Mouse (Mus musculus) stomach, postnatal 0 days (tissue): Measurements from ENCODE around the gene Gm13697.
"Not testable (repeated sequence)": the region's sequence is repeated elsewhere in the genome, so short reads cannot be mapped to it uniquely, and the experiment has no call there.

Source experiments
- CTCF ChIP-seq: IDR thresholded peaks from 2 replicates; pipeline ENCODE4 v1.5.1; 2016; ENCODE audit warnings: antibody characterized with exemption, low read depth, mild to moderate bottlenecking, moderate library complexity
- EP300 ChIP-seq: optimal IDR thresholded peaks from 2 replicates; pipeline ENCODE3; 2016; ENCODE audit warnings: antibody characterized with exemption

DNA sequence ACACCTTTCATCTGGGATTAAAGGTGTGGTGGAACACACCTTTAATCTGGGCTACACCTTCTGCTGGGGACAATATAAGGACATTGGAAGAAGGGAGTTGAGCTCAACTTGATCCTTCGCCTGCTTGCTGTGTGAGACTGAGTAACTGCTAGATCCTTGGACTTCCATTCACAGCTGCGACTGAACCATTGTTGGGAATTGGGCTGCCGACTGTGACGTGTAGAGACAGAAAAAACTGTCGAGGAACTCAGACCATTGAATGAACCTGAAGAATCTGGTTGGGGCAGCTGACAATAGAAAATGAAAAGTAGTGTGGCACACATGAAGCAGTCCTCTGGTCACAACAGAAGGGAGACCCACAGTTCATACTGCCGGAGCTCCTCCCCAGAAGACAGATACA, 23.3 kb upstream of the Gm13697 start, which contains the start of gene Gm13693:
- TF ChIP-seq CTCF, EP300: not testable (repeated sequence)
